Mouse (Mus musculus) olfactory bulb, adult 2 months (tissue): ENCODE data around the gene Eef1a2.

Source experiments
- CTCF ChIP-seq: fragments of 200-500 bp; IDR thresholded peaks from 2 replicates; pipeline ENCODE4 v1.5.1; 2012; ENCODE audit warnings: low read depth, mild to moderate bottlenecking, low read length, moderate library complexity; ENCODE audit not compliant: insufficient read depth
- POLR2A ChIP-seq: fragments of 200-500 bp; IDR thresholded peaks from 2 replicates; pipeline ENCODE4 v1.6.1; 2012; ENCODE audit warnings: mild to moderate bottlenecking, low read depth, low read length, moderate library complexity; ENCODE audit not compliant: insufficient read depth

- TF ChIP-seq CTCF: no peak
- no peak for TF ChIP-seq POLR2A
Observed at GRCm38 (mm10) chr2:181158471-181158870, 1.7 kb upstream of the Eef1a2 start.
